Mouse (Mus musculus): Measurements from ENCODE around the gene Alox12. TPM values are rescaled to one million over a fixed set of nuclear protein-coding genes. Genes with fewer than 3 reads are reported as not detected.

Alox12 gene
- polyA plus RNA-seq, 1 experiment from 2014 or later: 20.0 TPM

DNA sequence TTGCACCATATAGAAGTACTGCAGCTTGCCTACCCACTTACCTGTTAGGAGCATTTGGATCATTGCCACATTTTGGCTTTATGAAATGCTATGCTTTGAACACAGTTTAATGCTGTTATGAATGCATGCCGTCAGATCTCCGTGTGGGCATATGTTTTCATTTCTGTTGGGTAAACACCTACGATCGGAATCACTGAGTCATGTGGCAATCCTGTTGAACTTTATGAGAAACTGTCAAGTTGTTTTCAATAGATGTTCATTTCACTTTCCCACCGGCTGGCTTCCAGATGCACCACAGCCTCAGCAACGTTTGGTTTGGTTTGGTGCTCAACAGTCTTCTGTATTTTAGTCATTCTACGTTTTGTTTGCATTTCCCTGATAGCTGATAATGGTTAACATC is 16.5 kb upstream of the Alox12 start:
- Histone ChIP-seq H3K4me2 (ENCODE audit: low read depth, low read length) (no peak overlapping the region), H3K36me3 (replicated peaks; ENCODE audit: insufficient read depth, low read length) (no peaks in the 10 kb centered on the region), H3K27ac (ENCODE audit: low read depth) (no peak overlapping the region), H3K9me3 (ENCODE audit: low read length) (no peaks in the 10 kb centered on the region), H3K4me1 (ENCODE audit: insufficient read depth) (no peaks in the 10 kb centered on the region), H3K4me3 (ENCODE audit: low read depth, low read length) (no peak overlapping the region), H3K27me3 (ENCODE audit: insufficient read depth, low read length) (no peaks in the 10 kb centered on the region), H3K9ac (replicated peaks) (no peak overlapping the region)
- TF ChIP-seq CTCF (IDR thresholded peaks at IDR 0.05; ENCODE audit: low read depth): no peak
- no peak for TF ChIP-seq EP300 (IDR thresholded peaks at IDR 0.05; ENCODE audit: low read depth)
- WGBS (ENCODE audit: insufficient replicate concordance): 69% methylated on average over 7 of the region's 7 CpGs
- ATAC-seq (no peak), DNase-seq (no peak)

GRCm38 (mm10) chr11:70266405-70266804 is 11.3 kb upstream of the Alox12 start:
- H3K4me3 ChIP-seq (ENCODE audit: low read depth, low read length): no peak overlapping the region
- no peak overlapping the region for H3K27ac ChIP-seq (ENCODE audit: low read depth)
- no peaks in the 10 kb centered on the region for H3K4me1 ChIP-seq (ENCODE audit: insufficient read depth)
- H3K27me3 ChIP-seq (ENCODE audit: insufficient read depth, low read length): no peaks in the 10 kb centered on the region
- H3K36me3 ChIP-seq (replicated peaks; ENCODE audit: insufficient read depth, low read length): no peaks in the 10 kb centered on the region
- no peak overlapping the region for H3K9ac ChIP-seq (replicated peaks)
- ATAC-seq (no peak), DNase-seq (no peak)
- TF ChIP-seq CTCF (IDR thresholded peaks at IDR 0.05; ENCODE audit: low read depth): no peak
- TF ChIP-seq EP300 (IDR thresholded peaks at IDR 0.05; ENCODE audit: low read depth): no peak
- no peak overlapping the region for H3K4me2 ChIP-seq (ENCODE audit: low read depth, low read length)
- no peaks in the 10 kb centered on the region for H3K9me3 ChIP-seq (ENCODE audit: low read length)
- 80% methylated on average over 1 of the region's 1 CpGs for WGBS (ENCODE audit: insufficient replicate concordance)

GRCm38 (mm10) chr11:70265819-70266218 is 10.7 kb upstream of the Alox12 start:
- Histone ChIP-seq H3K9me3 (ENCODE audit: low read length) (no peaks in the 10 kb centered on the region), H3K4me2 (ENCODE audit: low read depth, low read length) (no peak overlapping the region), H3K27ac (ENCODE audit: low read depth) (no peak overlapping the region), H3K9ac (replicated peaks) (no peak overlapping the region), H3K4me1 (ENCODE audit: insufficient read depth) (no peaks in the 10 kb centered on the region), H3K27me3 (ENCODE audit: insufficient read depth, low read length) (no peaks in the 10 kb centered on the region), H3K4me3 (ENCODE audit: low read depth, low read length) (no peak overlapping the region), H3K36me3 (replicated peaks; ENCODE audit: insufficient read depth, low read length) (no peaks in the 10 kb centered on the region)
- DNase-seq: no peak
- ATAC-seq: no peak
- WGBS (ENCODE audit: insufficient replicate concordance): 61% methylated on average over 4 of the region's 4 CpGs
- TF ChIP-seq EP300 (IDR thresholded peaks at IDR 0.05; ENCODE audit: low read depth): no peak
- no peak for TF ChIP-seq CTCF (IDR thresholded peaks at IDR 0.05; ENCODE audit: low read depth)

DNA sequence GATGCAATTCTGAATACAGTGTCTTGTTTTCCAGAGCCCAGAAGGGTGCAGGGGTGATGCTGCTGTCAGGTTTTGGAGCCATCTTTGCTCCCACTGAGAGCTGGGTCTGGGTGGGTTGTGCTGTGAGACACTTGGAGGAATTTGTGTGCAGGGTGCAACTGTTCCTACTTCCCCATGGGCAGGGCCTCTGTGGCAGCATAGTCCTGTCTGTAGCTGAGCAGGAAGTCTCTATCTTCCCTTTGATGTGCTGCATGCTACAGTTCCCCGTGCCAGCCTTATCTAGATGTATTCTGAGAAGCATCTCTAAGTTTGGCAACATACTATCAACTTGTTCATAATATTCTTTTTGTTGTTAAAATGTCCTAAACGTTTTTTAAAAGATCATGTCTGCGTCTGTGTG is 10.1 kb upstream of the Alox12 start:
- no peak overlapping the region for H3K4me2 ChIP-seq (ENCODE audit: low read depth, low read length)
- no peaks in the 10 kb centered on the region for H3K4me1 ChIP-seq (ENCODE audit: insufficient read depth)
- ATAC-seq: no peak
- no peak overlapping the region for H3K27ac ChIP-seq (ENCODE audit: low read depth)
- no peak overlapping the region for H3K9ac ChIP-seq (replicated peaks)
- no peak overlapping the region for H3K4me3 ChIP-seq (ENCODE audit: low read depth, low read length)
- 42% methylated on average over 3 of the region's 3 CpGs for WGBS (ENCODE audit: insufficient replicate concordance)
- H3K9me3 ChIP-seq (ENCODE audit: low read length): no peaks in the 10 kb centered on the region
- no peak for DNase-seq
- TF ChIP-seq EP300 (IDR thresholded peaks at IDR 0.05; ENCODE audit: low read depth) (no peak), CTCF (IDR thresholded peaks at IDR 0.05; ENCODE audit: low read depth) (no peak)
- no peaks in the 10 kb centered on the region for H3K36me3 ChIP-seq (replicated peaks; ENCODE audit: insufficient read depth, low read length)
- no peaks in the 10 kb centered on the region for H3K27me3 ChIP-seq (ENCODE audit: insufficient read depth, low read length)

GRCm38 (mm10) chr11:70259035-70259434 is 3.9 kb upstream of the Alox12 start:
- DNase-seq (no peak), ATAC-seq (no peak)
- WGBS (ENCODE audit: insufficient replicate concordance): 86% methylated on average over 4 of the region's 4 CpGs
- Histone ChIP-seq H3K9me3 (ENCODE audit: low read length) (no peaks in the 10 kb centered on the region), H3K27me3 (ENCODE audit: insufficient read depth, low read length) (peaks cover 16% of the 10 kb centered on the region), H3K4me3 (ENCODE audit: low read depth, low read length) (no peak overlapping the region), H3K27ac (ENCODE audit: low read depth) (no peak overlapping the region), H3K36me3 (replicated peaks; ENCODE audit: insufficient read depth, low read length) (no peaks in the 10 kb centered on the region), H3K4me1 (ENCODE audit: insufficient read depth) (no peaks in the 10 kb centered on the region), H3K4me2 (ENCODE audit: low read depth, low read length) (no peak overlapping the region), H3K9ac (replicated peaks) (no peak overlapping the region)
- TF ChIP-seq CTCF (IDR thresholded peaks at IDR 0.05; ENCODE audit: low read depth): no peak
- TF ChIP-seq EP300 (IDR thresholded peaks at IDR 0.05; ENCODE audit: low read depth): no peak

DNA sequence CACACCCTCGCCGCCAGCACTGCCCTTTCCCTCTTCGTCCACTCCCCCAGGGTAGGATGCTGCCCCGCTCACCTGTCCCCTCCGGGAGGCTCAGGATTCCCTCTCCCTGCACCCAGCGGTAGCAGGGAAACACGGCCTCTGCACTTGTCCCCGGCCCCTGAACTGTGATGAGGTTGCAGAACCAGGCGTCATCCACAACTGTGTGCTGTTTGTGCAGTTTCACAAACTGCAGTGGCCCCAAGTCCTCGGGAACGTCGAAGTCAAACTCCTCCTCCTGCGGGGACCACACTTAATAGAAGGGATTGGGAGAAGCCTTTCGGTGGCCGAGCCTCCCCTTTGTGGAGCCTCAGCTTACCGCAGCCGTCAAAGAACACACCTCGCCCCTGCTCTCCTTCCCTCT is 816 bp downstream of the Alox12 start:
- DNase-seq: no peak

DNA sequence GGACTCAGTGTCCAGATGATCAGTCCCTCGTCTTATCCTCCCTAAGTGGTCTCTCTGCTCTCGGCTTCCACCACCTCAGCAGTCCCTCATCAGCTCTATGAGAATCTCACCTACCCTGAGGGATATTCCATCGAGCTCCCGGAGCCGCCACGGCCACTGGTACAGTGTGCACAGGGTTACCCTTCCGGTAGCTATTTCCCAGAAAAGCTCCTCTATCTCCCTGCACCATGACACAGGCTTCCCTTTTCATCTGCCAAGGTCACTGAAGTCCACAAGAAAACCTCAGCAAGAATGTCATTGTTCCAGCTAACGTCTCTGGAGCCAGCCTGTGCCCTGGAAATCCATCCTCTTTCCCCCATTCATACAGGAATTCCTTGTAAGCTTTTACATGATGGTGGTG is 3.3 kb downstream of the Alox12 start:
- DNase-seq: no peak
- WGBS (ENCODE audit: insufficient replicate concordance): 70% methylated on average over 8 of the region's 8 CpGs
- no peak overlapping the region for H3K4me2 ChIP-seq (ENCODE audit: low read depth, low read length)
- TF ChIP-seq CTCF (IDR thresholded peaks at IDR 0.05; ENCODE audit: low read depth): no peak
- TF ChIP-seq EP300 (IDR thresholded peaks at IDR 0.05; ENCODE audit: low read depth): peak; percentile 58; the same call in 1 of the 2 replicates
- no peaks in the 10 kb centered on the region for H3K9me3 ChIP-seq (ENCODE audit: low read length)
- H3K4me1 ChIP-seq (ENCODE audit: insufficient read depth): no peaks in the 10 kb centered on the region
- 0 out of 2 replicates have a peak overlapping the region, but pooled peaks have one; percentile 12 for H3K27ac ChIP-seq (ENCODE audit: low read depth)
- no peak overlapping the region for H3K4me3 ChIP-seq (ENCODE audit: low read depth, low read length)
- no peak overlapping the region for H3K9ac ChIP-seq (replicated peaks)
- peak; percentile 49; the same call in 1 of the 2 replicates for ATAC-seq
- H3K27me3 ChIP-seq (ENCODE audit: insufficient read depth, low read length): peaks cover 42% of the 10 kb centered on the region
- no peaks in the 10 kb centered on the region for H3K36me3 ChIP-seq (replicated peaks; ENCODE audit: insufficient read depth, low read length)

More for the DNA sequence above, 816 bp downstream of the Alox12 start:
- Histone ChIP-seq H3K4me1 (ENCODE audit: insufficient read depth) (no peaks in the 10 kb centered on the region), H3K4me2 (ENCODE audit: low read depth, low read length) (peak overlapping the region; percentile 44), H3K27me3 (ENCODE audit: insufficient read depth, low read length) (peaks cover 42% of the 10 kb centered on the region), H3K9ac (replicated peaks) (no peak overlapping the region), H3K27ac (ENCODE audit: low read depth) (no peak overlapping the region), H3K36me3 (replicated peaks; ENCODE audit: insufficient read depth, low read length) (no peaks in the 10 kb centered on the region), H3K9me3 (ENCODE audit: low read length) (no peaks in the 10 kb centered on the region), H3K4me3 (ENCODE audit: low read depth, low read length) (peak overlapping the region; percentile 12; the same call in 1 of the 2 replicates)
- peak; percentile 29; the same call in 1 of the 2 replicates for ATAC-seq
- WGBS (ENCODE audit: insufficient replicate concordance): 5% methylated on average over 18 of the region's 18 CpGs
- no peak for TF ChIP-seq CTCF (IDR thresholded peaks at IDR 0.05; ENCODE audit: low read depth)
- no peak for TF ChIP-seq EP300 (IDR thresholded peaks at IDR 0.05; ENCODE audit: low read depth)
